Mouse (Mus musculus) 3T3-L1 (cell line): Measurements from ENCODE around the gene Batf2.
A peak's percentile ranks its signal among the peaks of the same experiment; 100 is the strongest.
"Not testable (repeated sequence)": the region's sequence is repeated elsewhere in the genome, so short reads cannot be mapped to it uniquely, and the experiment has no call there.

ENCODE experiments used
- DNase-seq: peaks from one replicate; pipeline ENCODE4 v3.0.0-alpha.2; 2015; ENCODE audit warnings: low read depth, low spot score

Batf2 gene

DNA sequence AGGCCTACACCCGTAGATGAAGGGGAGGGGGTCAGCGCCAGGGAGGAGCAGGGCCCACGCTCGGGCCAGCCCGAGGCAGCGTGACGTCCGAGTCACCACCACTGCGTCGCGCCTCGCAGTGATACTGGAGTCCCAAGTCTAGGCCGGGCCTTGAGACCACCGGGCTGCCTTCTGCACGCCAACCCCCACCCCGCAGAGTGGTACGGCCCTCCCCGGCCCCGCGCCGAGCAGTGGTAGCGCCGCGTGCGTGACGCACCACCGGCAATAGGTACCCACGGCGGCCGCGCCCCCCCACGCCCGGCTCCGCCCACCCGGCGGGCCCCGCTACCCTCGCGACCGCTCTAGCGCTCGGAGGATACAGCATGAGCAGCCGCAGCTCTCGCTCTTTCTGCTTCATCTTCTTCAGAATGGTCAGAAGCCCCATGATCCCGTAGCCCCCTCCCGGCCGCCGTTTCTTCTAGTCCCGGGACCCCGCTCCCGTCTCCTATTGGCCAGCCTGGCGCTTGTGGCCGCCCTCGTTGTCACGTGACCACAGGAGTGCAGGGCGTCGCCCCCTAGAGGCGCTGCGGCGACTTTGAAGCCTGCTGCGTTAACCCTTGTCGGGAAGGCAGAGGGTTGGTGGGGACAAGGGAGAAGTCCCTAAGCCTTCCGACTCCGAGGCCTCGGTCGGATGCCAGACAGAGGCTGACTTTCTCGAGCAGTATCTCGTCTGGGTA, at the start of gene Batf2:
Gene Batf2 (plus strand): TSS at position 306 of the 716 bp plus-strand sequence.
- peak; percentile 98 for DNase-seq

DNA sequence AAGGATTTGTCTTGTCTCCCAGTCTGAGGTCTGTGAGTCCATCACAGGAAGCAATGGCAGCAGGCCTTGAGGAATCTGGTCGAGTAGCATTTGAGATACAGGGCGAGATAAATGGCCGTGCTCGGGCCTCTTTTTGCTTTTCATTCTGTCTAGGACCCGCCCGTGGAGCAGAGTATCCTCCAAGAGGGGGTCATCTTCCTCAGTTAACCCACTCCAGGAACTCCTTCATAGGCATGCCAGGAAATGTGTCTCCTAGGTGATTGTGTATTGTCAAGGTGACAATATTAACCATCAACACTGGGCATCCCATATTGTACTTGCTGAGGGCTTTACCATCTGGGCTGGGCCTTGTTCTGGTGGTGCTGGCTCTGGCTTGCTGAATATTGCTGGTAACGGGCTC, 46.7 kb upstream of the Batf2 start, which contains the start of gene AC131692.1:
Gene AC131692.1 (plus strand): TSS at position 301 of the 400 bp plus-strand sequence.
- DNase-seq, result no peak

DNA sequence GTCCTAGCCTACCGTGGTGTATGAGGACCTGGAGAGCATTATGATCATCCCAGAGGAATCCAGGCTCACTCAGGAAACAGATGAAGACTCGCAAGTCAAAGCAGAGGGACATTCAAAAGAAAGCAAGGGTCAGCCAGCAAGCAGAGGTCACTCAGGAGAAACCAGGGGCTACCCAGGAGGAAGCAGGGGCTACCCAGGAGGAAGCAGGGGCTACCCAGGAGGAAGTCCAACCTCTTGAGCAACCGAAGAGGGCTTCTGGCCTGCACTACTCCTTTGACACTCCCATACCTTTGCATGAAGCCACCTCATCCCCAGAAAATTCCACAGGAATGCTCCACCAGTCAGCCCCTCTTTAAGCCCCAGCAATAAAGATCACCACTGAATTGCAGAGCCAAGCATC, 42.9 kb upstream of the Batf2 start:
- no peak for DNase-seq

DNA sequence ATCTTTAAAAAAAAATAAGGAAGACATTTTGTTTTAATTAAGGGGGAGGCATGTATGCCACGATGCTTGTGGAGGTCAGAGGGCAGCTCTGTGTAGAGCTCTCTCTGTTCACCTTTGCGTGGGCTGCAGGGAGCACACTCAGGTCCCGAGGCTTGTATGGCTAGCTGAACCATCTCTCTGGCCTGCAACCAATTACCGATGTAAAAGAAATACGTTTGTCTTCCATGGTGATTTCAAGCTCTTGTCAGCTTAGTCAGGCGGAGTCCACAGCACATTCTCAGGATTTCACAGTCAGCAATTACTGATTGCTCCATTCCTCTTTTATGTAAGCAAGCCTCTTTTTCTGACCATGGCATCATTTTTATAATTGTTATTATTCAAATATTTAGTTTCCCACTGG, 39.6 kb upstream of the Batf2 start:
- no peak for DNase-seq

DNA sequence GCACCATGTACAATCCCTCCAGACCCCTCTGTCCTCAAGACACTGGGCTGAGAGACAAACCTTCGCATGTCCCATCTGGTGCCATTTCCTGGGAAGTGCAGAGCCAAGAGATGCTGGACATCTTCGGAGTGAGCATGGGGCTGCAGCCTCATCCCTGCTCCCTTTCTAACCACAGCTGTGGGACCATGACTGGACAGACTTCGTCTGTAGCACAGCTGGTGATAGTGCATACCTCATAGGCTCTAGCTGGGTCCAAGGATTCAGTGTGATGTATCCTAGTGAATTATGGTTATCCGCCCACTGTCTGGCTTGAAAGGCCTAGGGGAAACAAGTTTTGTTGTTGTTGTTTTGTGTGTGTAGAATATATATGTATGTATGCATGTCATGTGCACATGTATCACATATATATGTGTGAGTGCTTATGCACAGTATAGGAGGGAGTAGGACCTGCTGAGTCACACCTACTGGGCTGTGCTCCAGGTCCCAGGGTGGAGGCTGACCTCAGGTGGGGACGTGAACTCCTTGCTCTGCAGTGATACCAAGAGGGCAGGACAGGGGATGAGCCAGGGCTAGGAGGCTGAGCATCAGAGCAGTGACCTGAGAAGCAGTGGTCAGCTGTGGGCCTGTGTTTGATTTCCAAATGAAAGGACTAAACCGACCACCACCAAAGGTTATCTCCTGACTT, 38.5 kb upstream of the Batf2 start:
- DNase-seq, result no peak

- no peak for DNase-seq
These were observed 36.3 kb upstream of the Batf2 start for GRCm38 (mm10) chr19:6104476-6104875.

- DNase-seq, result no peak
These were observed 35.2 kb upstream of the Batf2 start, which contains the start of gene Naaladl1 for GRCm38 (mm10) chr19:6105586-6105985. Naaladl1 (plus strand) TSS chr19:6105782.

DNA sequence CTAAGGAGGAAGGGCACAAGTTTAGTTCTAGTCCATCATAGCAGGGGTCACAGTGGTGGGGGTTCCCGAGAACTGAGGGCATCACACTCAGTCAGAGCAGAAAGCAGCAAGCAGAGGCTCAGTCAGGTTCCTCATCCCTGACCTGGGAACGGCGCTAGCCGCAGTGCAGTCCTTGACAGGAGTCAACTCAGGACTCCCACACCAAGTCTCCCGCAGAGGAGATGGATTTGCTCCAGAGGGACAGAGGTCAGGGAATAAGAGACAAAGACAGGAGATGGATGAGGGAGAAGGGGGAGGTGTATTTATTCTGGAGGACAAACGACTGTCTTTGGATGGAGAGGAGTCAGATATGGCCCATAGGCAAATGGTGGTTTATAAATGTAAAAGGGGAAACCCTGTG, 27.7 kb upstream of the Batf2 start:
- DNase-seq, result no peak

- DNase-seq, result no peak
These were observed 24.5 kb upstream of the Batf2 start for GRCm38 (mm10) chr19:6116113-6116850.

- DNase-seq, result peak; percentile 53
These were observed 23.3 kb upstream of the Batf2 start for GRCm38 (mm10) chr19:6117346-6117985.

- peak; percentile 98 for DNase-seq
These were observed 22.7 kb upstream of the Batf2 start, which contains the start of gene Sac3d1 for GRCm38 (mm10) chr19:6117986-6118676. Sac3d1 (minus strand) TSS chr19:6118650.

- no peak for DNase-seq
These were observed 22.1 kb upstream of the Batf2 start for GRCm38 (mm10) chr19:6118677-6119185.

GRCm38 (mm10) chr19:6121761-6122160, 19.0 kb upstream of the Batf2 start:
- DNase-seq, result no peak

GRCm38 (mm10) chr19:6123330-6123729, 17.5 kb upstream of the Batf2 start:
- DNase-seq, result peak; percentile 43

DNA sequence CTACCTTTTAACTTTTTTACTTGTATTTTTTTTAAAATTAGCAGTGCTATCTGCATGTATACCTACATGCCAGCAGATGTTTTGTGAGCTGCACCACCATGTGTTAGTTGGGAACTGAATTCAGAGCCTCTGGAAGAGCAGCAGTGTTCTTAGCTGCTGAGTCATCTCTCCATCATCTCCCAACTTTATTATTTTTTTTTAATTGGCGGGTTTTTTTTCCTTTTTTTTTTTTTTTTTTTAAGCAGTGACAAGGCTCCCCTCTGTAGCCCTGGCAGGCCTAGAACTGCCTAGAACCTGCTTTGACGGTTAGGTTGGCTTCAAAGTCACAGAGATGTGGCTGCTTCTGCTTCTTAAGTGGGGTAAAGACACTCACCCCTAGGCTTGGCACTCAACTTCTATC, 15.9 kb upstream of the Batf2 start:
- DNase-seq, result peak; percentile 63

- peak; percentile 85 for DNase-seq
These were observed 14.5 kb upstream of the Batf2 start for GRCm38 (mm10) chr19:6126289-6126688.

- DNase-seq, result peak; percentile 28
These were observed 13.8 kb upstream of the Batf2 start for GRCm38 (mm10) chr19:6126789-6127580.

GRCm38 (mm10) chr19:6127760-6128341, 12.9 kb upstream of the Batf2 start, which contains the start of gene Snx15:
Snx15 (minus strand) TSS chr19:6128304.
- DNase-seq, result peak; percentile 98

DNA sequence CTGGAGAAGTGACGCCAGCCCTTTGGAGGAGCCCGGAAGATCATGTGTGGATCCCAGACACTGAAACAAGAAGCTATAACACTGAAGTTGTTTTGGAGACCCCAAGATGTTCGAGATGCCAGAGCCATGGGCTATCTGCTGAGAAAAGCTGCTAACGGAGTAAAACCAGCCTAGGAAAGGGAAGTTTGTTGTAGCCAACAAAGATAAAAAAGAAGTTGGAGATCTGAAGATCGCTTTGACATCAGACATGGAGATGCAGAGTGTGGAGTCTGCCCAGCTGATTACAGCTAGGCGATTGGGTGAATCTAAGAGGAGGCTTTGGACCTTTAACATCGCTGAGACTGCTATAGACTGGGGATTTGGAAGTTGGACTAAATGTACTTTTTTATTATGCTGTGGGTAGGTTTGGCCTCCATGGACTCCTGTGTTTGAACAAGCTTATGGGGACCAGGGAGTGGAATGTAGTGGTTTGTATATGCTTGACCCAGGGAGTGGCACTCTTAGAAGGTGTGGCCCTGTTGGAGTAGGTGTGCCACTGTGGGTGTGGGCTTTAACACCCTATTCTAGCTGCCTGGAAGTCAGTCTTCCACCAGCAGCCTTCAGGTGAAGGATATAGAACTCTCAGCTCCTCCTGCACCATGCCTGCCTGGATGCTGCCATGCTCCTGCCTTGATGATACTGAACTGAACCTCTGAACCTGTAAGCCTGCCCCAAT, 10.2 kb upstream of the Batf2 start:
- DNase-seq, result not testable (repeated sequence)
